Mouse (Mus musculus) left cerebral cortex, postnatal 25 days (tissue): ENCODE results near the gene Aplp2. TPM values are rescaled to one million over a fixed set of nuclear protein-coding genes. Genes with fewer than 3 reads are reported as not detected.

Experiments used
- total RNA-seq, 2 experiments: library from RNA; stranded (reverse); gene quantifications; 2 replicates each; pipeline ENCODE4 v1.2.3; 2021

Gene Aplp2
- total RNA-seq, 2 experiments from 2014 or later, result 542 to 572 TPM

Other genes with a start within 250 kb of the Aplp2 start
- gene Zbtb44, start 181.2 kb downstream of the Aplp2 start, total RNA-seq, result 10 to 100 TPM; 39.8 to 42.1 TPM
- 1 to 10 TPM in 1 of 2 experiments, under 1 TPM in 1; 0.60 to 1.3 TPM for gene St14, start 80.0 kb downstream of the Aplp2 start, total RNA-seq
- 10 to 100 TPM; 21.1 to 21.4 TPM for gene Prdm10, start 68.7 kb upstream of the Aplp2 start, total RNA-seq
- 10 to 100 TPM; 25.5 to 27.1 TPM for gene Nfrkb, start 174.4 kb upstream of the Aplp2 start, total RNA-seq